Mouse (Mus musculus) G1E (cell line): Measurements from ENCODE around the gene Lamb2.

ENCODE experiments used
- CTCF ChIP-seq: IDR thresholded peaks from 2 replicates; pipeline ENCODE4 v1.5.1; 2012; ENCODE audit warnings: low read depth, low read length, inconsistent platforms, mixed read lengths
- GATA1 ChIP-seq: IDR thresholded peaks from 2 replicates; pipeline ENCODE4 v1.6.1; 2012; ENCODE audit warnings: borderline replicate concordance, low read length, inconsistent platforms, mixed read lengths
- GATA2 ChIP-seq: IDR thresholded peaks from 2 replicates; pipeline ENCODE4 v1.6.1; 2012; ENCODE audit warnings: low read depth, low read length, inconsistent platforms, borderline replicate concordance
- POLR2AphosphoS5 ChIP-seq: IDR thresholded peaks from 2 replicates; pipeline ENCODE4 v1.6.1; 2012; ENCODE audit warnings: low read depth, low read length, inconsistent platforms; ENCODE audit not compliant: insufficient replicate concordance
- TAL1 ChIP-seq: conservative IDR thresholded peaks from 2 replicates; pipeline ENCODE4 v1.6.1; 2012; ENCODE audit warnings: low read depth, low read length, inconsistent platforms, mixed read lengths

- TF ChIP-seq CTCF (no peak), TAL1 (no peak), POLR2AphosphoS5 (no peak), GATA2 (no peak), GATA1 (no peak)
These were observed 13.7 kb downstream of the Lamb2 start for GRCm38 (mm10) chr9:108493246-108493645.
